Mouse (Mus musculus): ENCODE data around the gene Scaper. TPM values are rescaled to one million over a fixed set of nuclear protein-coding genes. Genes with fewer than 3 reads are reported as not detected.

The Scaper gene
- total and polyA plus RNA-seq, 3 experiments = 5.1 to 17.5 (median 17.1) TPM

DNA sequence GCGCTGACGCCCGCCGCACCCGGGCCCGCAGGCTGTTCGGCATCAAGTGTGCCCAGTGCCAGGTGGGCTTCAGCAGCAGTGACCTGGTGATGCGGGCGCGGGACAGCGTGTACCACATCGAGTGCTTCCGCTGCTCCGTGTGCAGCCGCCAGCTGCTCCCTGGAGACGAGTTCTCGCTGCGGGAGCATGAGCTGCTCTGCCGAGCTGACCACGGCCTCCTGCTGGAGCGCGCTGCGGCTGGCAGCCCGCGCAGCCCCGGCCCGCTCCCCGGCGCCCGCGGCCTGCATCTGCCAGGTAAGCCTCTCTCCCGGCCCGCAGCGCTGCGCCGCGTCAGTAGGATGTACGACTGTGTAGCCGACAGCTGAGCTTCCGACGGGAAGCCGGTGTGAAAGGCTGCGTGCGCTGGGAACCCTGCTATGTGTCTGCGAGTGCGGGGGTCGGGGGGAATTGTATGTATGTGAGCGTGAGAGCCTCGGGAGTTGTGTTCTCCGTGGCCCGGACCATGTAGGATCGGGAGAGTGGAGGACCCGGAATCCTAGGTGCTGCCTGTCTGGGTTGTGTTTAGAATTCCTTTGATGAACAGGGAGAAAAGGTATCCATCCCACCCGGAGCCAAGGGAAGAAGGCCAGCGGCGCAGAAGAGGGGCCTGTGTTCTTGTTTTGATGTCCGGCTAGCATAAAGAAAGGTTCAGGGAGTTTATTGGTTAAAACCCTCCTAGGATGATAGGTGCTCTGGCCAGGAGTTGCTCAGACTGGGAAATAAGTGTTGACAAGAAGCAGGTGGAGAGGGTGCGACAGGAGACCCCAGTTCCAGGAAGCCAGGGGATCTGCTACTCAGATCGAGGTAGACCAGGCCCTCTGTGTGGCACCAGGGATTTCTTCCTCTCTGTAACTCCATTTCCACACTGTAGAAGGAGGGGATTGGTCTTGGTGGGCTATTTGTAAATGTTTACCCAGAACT, 395.3 kb downstream of the Scaper start:
- Histone ChIP-seq H3K79me2 (replicated peaks; ENCODE audit: control insufficient read depth, insufficient read depth, low read length) (no peaks in the 10 kb centered on the region), H3K36me3 (ENCODE audit: control insufficient read depth, insufficient read depth, low read length) (no peaks in the 10 kb centered on the region), H3K4me3 (peak overlapping the region; percentile 21), H3K27me3 (ENCODE audit: control insufficient read depth, insufficient read depth, low read length) (peaks cover 65% of the 10 kb centered on the region), H3K27ac (no peak overlapping the region), H3K9ac (ENCODE audit: low read depth, low read length) (no peak overlapping the region), H3K4me1 (ENCODE audit: control insufficient read depth, insufficient read depth, low read length) (peaks cover 10% of the 10 kb centered on the region)
- peak; percentile 15 to 61 for DNase-seq
- intact Hi-C loops (cut with DNase I) = loop anchor here (10.0 kb wide), 1 partner anchor 218 kb away; the partner anchor contains the start of genes Nrg4 and Tmem266
- TF ChIP-seq CTCF (IDR thresholded peaks at IDR 0.05) = no peak
- TF ChIP-seq EP300 (IDR thresholded peaks at IDR 0.05; ENCODE audit: insufficient read depth, low read depth, low read length) = no peak
- no peak for TF ChIP-seq POLR2A (IDR thresholded peaks at IDR 0.05; ENCODE audit: insufficient read depth, low read depth, low read length)
- WGBS = 8% methylated on average over 59 of the region's 59 CpGs

GRCm38 (mm10) chr9:55541681-55542365, 396.1 kb downstream of the Scaper start:
- Histone ChIP-seq H3K79me2 (replicated peaks; ENCODE audit: control insufficient read depth, insufficient read depth, low read length) (no peaks in the 10 kb centered on the region), H3K27me3 (ENCODE audit: control insufficient read depth, insufficient read depth, low read length) (peaks cover 66% of the 10 kb centered on the region), H3K9ac (ENCODE audit: low read depth, low read length) (no peak overlapping the region), H3K27ac (no peak overlapping the region), H3K4me3 (peak overlapping the region; percentile 21), H3K4me1 (ENCODE audit: control insufficient read depth, insufficient read depth, low read length) (peaks cover 10% of the 10 kb centered on the region), H3K36me3 (ENCODE audit: control insufficient read depth, insufficient read depth, low read length) (no peaks in the 10 kb centered on the region)
- TF ChIP-seq EP300 (IDR thresholded peaks at IDR 0.05; ENCODE audit: insufficient read depth, low read depth, low read length) = no peak
- no peak for TF ChIP-seq POLR2A (IDR thresholded peaks at IDR 0.05; ENCODE audit: insufficient read depth, low read depth, low read length)
- TF ChIP-seq CTCF (IDR thresholded peaks at IDR 0.05) = no peak
- intact Hi-C loops (cut with DNase I) = loop anchor here (2.0 to 10.0 kb wide), 2 partner anchors 29 to 217 kb away; partner anchors contain the start of genes Etfa, Nrg4 and Tmem266
- DNase-seq = peak; percentile 59 to 74
- WGBS = 2% methylated on average over 59 of the region's 59 CpGs

GRCm38 (mm10) chr9:55540888-55541287, 397.0 kb downstream of the Scaper start:
- WGBS = 2% methylated on average over 28 of the region's 28 CpGs
- no peak overlapping the region for H3K27ac ChIP-seq
- H3K9ac ChIP-seq (ENCODE audit: low read depth, low read length) = no peak overlapping the region
- no peaks in the 10 kb centered on the region for H3K36me3 ChIP-seq (ENCODE audit: control insufficient read depth, insufficient read depth, low read length)
- intact Hi-C loops (cut with DNase I) = loop anchor here (2.0 to 10.0 kb wide), 2 partner anchors 28 to 216 kb away; partner anchors contain the start of genes Etfa, Nrg4 and Tmem266
- peaks cover 59% of the 10 kb centered on the region for H3K27me3 ChIP-seq (ENCODE audit: control insufficient read depth, insufficient read depth, low read length)
- H3K4me1 ChIP-seq (ENCODE audit: control insufficient read depth, insufficient read depth, low read length) = peaks cover 8% of the 10 kb centered on the region
- no peaks in the 10 kb centered on the region for H3K79me2 ChIP-seq (replicated peaks; ENCODE audit: control insufficient read depth, insufficient read depth, low read length)
- DNase-seq = peak; percentile 58 to 76
- peak overlapping the region; percentile 49 for H3K4me3 ChIP-seq
- no peak for TF ChIP-seq CTCF (IDR thresholded peaks at IDR 0.05)
- no peak for TF ChIP-seq POLR2A (IDR thresholded peaks at IDR 0.05; ENCODE audit: insufficient read depth, low read depth, low read length)
- TF ChIP-seq EP300 (IDR thresholded peaks at IDR 0.05; ENCODE audit: insufficient read depth, low read depth, low read length) = no peak

DNA sequence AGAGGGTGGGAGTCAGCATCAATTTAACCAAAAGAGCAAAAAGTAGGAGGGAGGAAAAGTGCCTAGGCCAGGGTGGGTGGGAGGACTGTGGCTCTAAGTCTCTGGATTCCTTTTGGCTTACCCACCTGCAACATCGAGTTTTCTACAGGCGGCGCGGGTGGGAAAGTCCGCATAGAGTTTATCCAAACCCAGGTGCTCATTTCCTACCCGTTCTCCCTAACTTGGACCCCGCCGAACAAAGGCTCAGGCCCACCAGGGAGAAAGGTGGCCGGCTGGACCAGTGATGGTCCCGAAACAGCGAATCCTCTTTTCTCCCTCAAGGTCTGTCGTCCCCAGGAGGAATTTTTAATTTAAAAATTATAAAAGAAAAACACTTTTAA, 397.5 kb downstream of the Scaper start:
- Histone ChIP-seq H3K27ac (no peak overlapping the region), H3K27me3 (ENCODE audit: control insufficient read depth, insufficient read depth, low read length) (peaks cover 54% of the 10 kb centered on the region), H3K79me2 (replicated peaks; ENCODE audit: control insufficient read depth, insufficient read depth, low read length) (no peaks in the 10 kb centered on the region), H3K9ac (ENCODE audit: low read depth, low read length) (no peak overlapping the region), H3K4me3 (peak overlapping the region; percentile 49; the same call in 1 of the 2 replicates), H3K4me1 (ENCODE audit: control insufficient read depth, insufficient read depth, low read length) (peaks cover 8% of the 10 kb centered on the region), H3K36me3 (ENCODE audit: control insufficient read depth, insufficient read depth, low read length) (no peaks in the 10 kb centered on the region)
- intact Hi-C loops (cut with DNase I) = loop anchor here (2.0 to 10.0 kb wide), 2 partner anchors 28 to 216 kb away; partner anchors contain the start of genes Etfa, Nrg4 and Tmem266
- WGBS = 6% methylated on average over 12 of the region's 12 CpGs
- DNase-seq = peak; percentile 22 to 51
- TF ChIP-seq EP300 (IDR thresholded peaks at IDR 0.05; ENCODE audit: insufficient read depth, low read depth, low read length) (no peak), POLR2A (IDR thresholded peaks at IDR 0.05; ENCODE audit: insufficient read depth, low read depth, low read length) (no peak), CTCF (IDR thresholded peaks at IDR 0.05) (no peak)

- H3K27ac ChIP-seq = no peak overlapping the region
- no peaks in the 10 kb centered on the region for H3K79me2 ChIP-seq (replicated peaks; ENCODE audit: control insufficient read depth, insufficient read depth, low read length)
- no peak overlapping the region for H3K9ac ChIP-seq (ENCODE audit: low read depth, low read length)
- H3K4me3 ChIP-seq = no peak overlapping the region
- TF ChIP-seq POLR2A (IDR thresholded peaks at IDR 0.05; ENCODE audit: insufficient read depth, low read depth, low read length) (no peak), EP300 (IDR thresholded peaks at IDR 0.05; ENCODE audit: insufficient read depth, low read depth, low read length) (no peak), CTCF (IDR thresholded peaks at IDR 0.05) (no peak)
- peaks cover 49% of the 10 kb centered on the region for H3K27me3 ChIP-seq (ENCODE audit: control insufficient read depth, insufficient read depth, low read length)
- 7% methylated on average over 31 of the region's 31 CpGs for WGBS
- no peaks in the 10 kb centered on the region for H3K36me3 ChIP-seq (ENCODE audit: control insufficient read depth, insufficient read depth, low read length)
- H3K4me1 ChIP-seq (ENCODE audit: control insufficient read depth, insufficient read depth, low read length) = peaks cover 7% of the 10 kb centered on the region
- DNase-seq = peak; percentile 15 to 47
- intact Hi-C loops (cut with DNase I) = loop anchor here (2.0 to 10.0 kb wide), 3 partner anchors 27 to 215 kb away; partner anchors contain the start of genes Etfa, Nrg4 and Tmem266
These were observed 398.1 kb downstream of the Scaper start for GRCm38 (mm10) chr9:55539661-55540390.

Data from heart, adult 2 months (tissue).